Mouse (Mus musculus) stomach, postnatal 0 days (tissue): ENCODE data around the gene Foxn3. TPM values are rescaled to one million over a fixed set of nuclear protein-coding genes. Genes with fewer than 3 reads are reported as not detected.

Experiments used
- ATAC-seq: fragments of 200-750 bp; cut with Nextera tagmentation; 2 replicates; pipeline ENCODE4 v1.8.0; 2017; ENCODE audit not compliant: low FRiP score, low TSS enrichment
- DNase-seq: peaks from one replicate; pipeline ENCODE4 v3.0.0-alpha.2; 2016; ENCODE audit warnings: low spot score
- H3K27ac ChIP-seq: fragments of 300-500 bp; sonication (generic); replicated peaks from 2 replicates; pipeline ENCODE4 v1.5.1; 2014; ENCODE audit warnings: mild to moderate bottlenecking, control low read depth
- H3K27me3 ChIP-seq: fragments of 300-500 bp; sonication (generic); 2 replicates; pipeline ENCODE4 v1.6.1; 2014; ENCODE audit warnings: low read length; ENCODE audit not compliant: control insufficient read depth, insufficient read depth
- H3K36me3 ChIP-seq: fragments of 300-500 bp; sonication (generic); 2 replicates; pipeline ENCODE4 v1.6.1; 2014; ENCODE audit warnings: low read length, mixed read lengths; ENCODE audit not compliant: control insufficient read depth, insufficient read depth
- H3K4me1 ChIP-seq: fragments of 300-500 bp; sonication (generic); replicated peaks from 2 replicates; pipeline ENCODE4 v1.6.1; 2014; ENCODE audit warnings: antibody characterized with exemption; ENCODE audit not compliant: control insufficient read depth, insufficient read depth
- H3K4me2 ChIP-seq: fragments of 300-500 bp; sonication (generic); replicated peaks from 2 replicates; pipeline ENCODE4 v1.6.1; 2014; ENCODE audit warnings: low read depth, mild to moderate bottlenecking, control low read depth, moderate library complexity
- H3K4me3 ChIP-seq: fragments of 300-500 bp; sonication (generic); 2 replicates; pipeline ENCODE4 v1.5.1; 2014; ENCODE audit warnings: low read depth, low read length, control low read depth
- H3K9ac ChIP-seq: fragments of 300-500 bp; sonication (generic); 2 replicates; pipeline ENCODE4 v1.6.1; 2014; ENCODE audit warnings: mild to moderate bottlenecking, low read length, control low read depth, mixed read lengths
- H3K9me3 ChIP-seq: fragments of 300-500 bp; sonication (generic); 2 replicates; pipeline ENCODE4 v1.6.1; 2016; ENCODE audit warnings: low read length; ENCODE audit not compliant: control insufficient read depth
- CTCF ChIP-seq: IDR thresholded peaks from 2 replicates; pipeline ENCODE4 v1.5.1; 2016; ENCODE audit warnings: antibody characterized with exemption, low read depth, mild to moderate bottlenecking, moderate library complexity
- EP300 ChIP-seq: optimal IDR thresholded peaks from 2 replicates; pipeline ENCODE3; 2016; ENCODE audit warnings: antibody characterized with exemption
- WGBS: fragments of 180-500 bp; shearing (Covaris S2); extraction: QIAGEN DNeasy Blood & Tissue Kit; methylation state at CpG from one replicate; pipeline ENCODE4 v1.1.7; 2014; 5-methylcytosine and 5-hydroxymethylcytosine counted together
- polyA plus RNA-seq: library from polyadenylated mRNA; unstranded; fragments of >200 nt; fragmentation: Nextera tagmentation; extraction: Ambion mirVana; gene quantifications from 2 replicates; pipeline ENCODE4 v1.2.1, GENCODE M21; 2015

Foxn3 gene
- polyA plus RNA-seq, 1 experiment from 2014 or later = 40.1 TPM

DNA sequence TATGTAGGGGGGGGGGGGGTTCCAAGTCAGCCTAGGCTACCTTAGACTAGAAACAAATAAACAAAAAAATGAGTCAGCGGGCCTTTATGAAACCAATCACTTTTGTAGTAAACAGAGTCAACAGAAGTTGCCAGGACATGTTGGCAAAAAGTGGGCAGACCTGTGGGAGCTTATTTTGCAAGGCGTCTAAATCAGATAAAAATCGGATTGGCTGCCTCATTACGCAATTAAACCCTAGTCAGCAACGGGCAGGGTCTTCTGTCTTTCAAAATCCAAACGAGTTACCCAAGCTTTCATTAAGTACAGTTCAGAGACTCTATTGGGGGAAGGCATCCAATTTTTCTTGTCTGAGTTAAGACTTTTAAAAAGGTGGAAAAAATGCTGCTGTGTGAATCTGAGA is 329.0 kb downstream of the Foxn3 start:
- Histone ChIP-seq H3K9ac (no peak overlapping the region), H3K4me1 (peaks cover 10% of the 10 kb centered on the region; the same call in 1 of the 2 replicates), H3K4me3 (no peak overlapping the region), H3K36me3 (no peaks in the 10 kb centered on the region), H3K9me3 (no peaks in the 10 kb centered on the region), H3K27ac (peak overlapping the region; percentile 53; the same call in 1 of the 2 replicates), H3K4me2 (no peak overlapping the region), H3K27me3 (no peaks in the 10 kb centered on the region)
- ATAC-seq = no peak
- 41% methylated on average over 6 of the region's 6 CpGs for WGBS
- no peak for TF ChIP-seq CTCF
- TF ChIP-seq EP300 = no peak
- no peak for DNase-seq

DNA sequence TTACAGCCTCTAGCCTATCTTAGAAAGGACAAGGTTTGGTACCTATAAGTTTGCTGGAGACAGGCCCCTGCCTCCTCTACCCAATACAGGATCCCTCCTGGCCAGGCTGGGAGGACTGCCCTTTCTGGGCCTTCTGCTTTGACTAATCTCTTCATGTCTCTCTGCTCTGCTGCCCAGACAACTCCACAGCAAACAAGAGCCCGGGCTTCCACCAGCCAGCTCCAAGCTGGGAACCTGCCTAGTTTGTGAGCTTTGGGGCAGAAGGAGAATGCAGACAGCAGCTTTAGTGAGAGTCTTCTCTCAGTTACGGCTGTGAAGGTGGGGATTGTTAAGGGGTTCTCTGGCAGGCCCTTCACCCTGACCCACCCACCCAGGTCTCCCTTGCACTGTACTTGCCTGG is 330.0 kb downstream of the Foxn3 start:
- TF ChIP-seq EP300 (no peak), CTCF (no peak)
- H3K4me1 ChIP-seq = peaks cover 10% of the 10 kb centered on the region; the same call in 1 of the 2 replicates
- H3K27me3 ChIP-seq = no peaks in the 10 kb centered on the region
- ATAC-seq (no peak), DNase-seq (no peak)
- H3K27ac ChIP-seq = peak overlapping the region; percentile 35; the same call in 1 of the 2 replicates
- H3K4me2 ChIP-seq = no peak overlapping the region
- 51% methylated on average over 2 of the region's 2 CpGs for WGBS
- H3K9ac ChIP-seq = no peak overlapping the region
- no peaks in the 10 kb centered on the region for H3K36me3 ChIP-seq
- H3K9me3 ChIP-seq = no peaks in the 10 kb centered on the region
- H3K4me3 ChIP-seq = no peak overlapping the region

DNA sequence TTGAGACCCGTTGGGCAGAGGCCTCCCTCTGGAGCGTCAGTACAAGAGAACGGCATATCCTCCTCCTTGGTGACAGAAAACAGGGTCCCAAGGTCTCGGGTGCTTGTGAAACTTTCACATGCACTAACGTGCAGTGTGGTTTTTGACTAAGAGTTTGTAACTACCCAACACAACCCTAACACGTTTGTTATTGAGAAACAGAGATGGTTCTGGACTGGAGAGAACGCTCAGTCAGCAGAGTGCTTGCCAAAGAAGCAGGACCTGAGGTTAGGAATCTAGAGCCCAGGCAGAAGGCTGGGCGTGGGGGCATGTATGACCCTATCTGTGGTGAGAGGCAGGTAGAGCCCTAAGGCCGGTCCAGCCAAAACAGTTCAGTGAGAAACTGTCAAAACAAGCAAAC is 330.9 kb downstream of the Foxn3 start:
- no peak for ATAC-seq
- no peak overlapping the region for H3K4me2 ChIP-seq
- no peak for DNase-seq
- no peaks in the 10 kb centered on the region for H3K27me3 ChIP-seq
- peaks cover 10% of the 10 kb centered on the region; the same call in 1 of the 2 replicates for H3K4me1 ChIP-seq
- no peak overlapping the region for H3K27ac ChIP-seq
- H3K9me3 ChIP-seq = no peaks in the 10 kb centered on the region
- H3K36me3 ChIP-seq = no peaks in the 10 kb centered on the region
- TF ChIP-seq CTCF = no peak
- TF ChIP-seq EP300 = no peak
- no peak overlapping the region for H3K4me3 ChIP-seq
- H3K9ac ChIP-seq = no peak overlapping the region
- 82% methylated on average over 9 of the region's 9 CpGs for WGBS

DNA sequence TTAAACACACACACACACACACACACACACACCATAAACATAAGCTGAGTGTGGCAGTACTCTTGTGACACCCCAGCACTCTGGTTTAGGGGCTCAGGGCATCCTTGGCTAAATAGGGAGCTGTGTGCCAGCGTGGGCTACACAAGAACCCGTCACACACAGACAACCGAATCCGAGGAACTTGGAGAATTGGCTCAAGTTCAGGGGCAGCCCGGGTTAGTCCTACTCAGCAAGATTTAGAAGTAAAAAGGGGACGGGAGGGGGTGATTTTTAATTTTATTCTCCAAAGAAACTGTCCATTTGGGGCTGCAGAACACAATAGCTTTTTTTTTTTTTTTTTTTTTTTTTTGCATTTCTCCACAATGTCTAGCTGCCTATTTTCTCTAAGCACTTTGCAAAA is 332.1 kb downstream of the Foxn3 start:
- no peaks in the 10 kb centered on the region for H3K27me3 ChIP-seq
- H3K9me3 ChIP-seq = no peaks in the 10 kb centered on the region
- DNase-seq = no peak
- H3K4me1 ChIP-seq = peaks cover 10% of the 10 kb centered on the region; the same call in 1 of the 2 replicates
- 59% methylated on average over 6 of the region's 6 CpGs for WGBS
- H3K4me2 ChIP-seq = no peak overlapping the region
- ATAC-seq = no peak
- no peak for TF ChIP-seq CTCF
- no peak for TF ChIP-seq EP300
- H3K4me3 ChIP-seq = no peak overlapping the region
- H3K27ac ChIP-seq = no peak overlapping the region
- no peaks in the 10 kb centered on the region for H3K36me3 ChIP-seq
- H3K9ac ChIP-seq = no peak overlapping the region

DNA sequence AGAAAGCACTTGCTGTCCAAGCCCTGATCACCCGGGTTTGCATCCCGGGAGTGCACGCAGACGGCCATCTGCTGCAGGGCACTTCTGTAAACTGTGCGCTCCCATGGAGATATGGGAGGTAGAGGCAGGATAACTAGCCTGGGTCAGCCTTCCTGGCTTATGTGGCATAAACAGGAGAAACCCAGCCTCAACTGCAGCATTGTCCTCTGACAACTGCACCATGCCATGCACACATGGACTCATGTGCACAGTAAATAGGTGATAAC is 332.7 kb downstream of the Foxn3 start:
- Histone ChIP-seq H3K4me1 (peaks cover 10% of the 10 kb centered on the region; the same call in 1 of the 2 replicates), H3K9ac (no peak overlapping the region), H3K36me3 (no peaks in the 10 kb centered on the region), H3K27me3 (no peaks in the 10 kb centered on the region), H3K9me3 (no peaks in the 10 kb centered on the region), H3K4me2 (no peak overlapping the region), H3K27ac (no peak overlapping the region), H3K4me3 (no peak overlapping the region)
- no peak for DNase-seq
- 79% methylated on average over 5 of the region's 5 CpGs for WGBS
- TF ChIP-seq CTCF (no peak), EP300 (no peak)
- no peak for ATAC-seq

DNA sequence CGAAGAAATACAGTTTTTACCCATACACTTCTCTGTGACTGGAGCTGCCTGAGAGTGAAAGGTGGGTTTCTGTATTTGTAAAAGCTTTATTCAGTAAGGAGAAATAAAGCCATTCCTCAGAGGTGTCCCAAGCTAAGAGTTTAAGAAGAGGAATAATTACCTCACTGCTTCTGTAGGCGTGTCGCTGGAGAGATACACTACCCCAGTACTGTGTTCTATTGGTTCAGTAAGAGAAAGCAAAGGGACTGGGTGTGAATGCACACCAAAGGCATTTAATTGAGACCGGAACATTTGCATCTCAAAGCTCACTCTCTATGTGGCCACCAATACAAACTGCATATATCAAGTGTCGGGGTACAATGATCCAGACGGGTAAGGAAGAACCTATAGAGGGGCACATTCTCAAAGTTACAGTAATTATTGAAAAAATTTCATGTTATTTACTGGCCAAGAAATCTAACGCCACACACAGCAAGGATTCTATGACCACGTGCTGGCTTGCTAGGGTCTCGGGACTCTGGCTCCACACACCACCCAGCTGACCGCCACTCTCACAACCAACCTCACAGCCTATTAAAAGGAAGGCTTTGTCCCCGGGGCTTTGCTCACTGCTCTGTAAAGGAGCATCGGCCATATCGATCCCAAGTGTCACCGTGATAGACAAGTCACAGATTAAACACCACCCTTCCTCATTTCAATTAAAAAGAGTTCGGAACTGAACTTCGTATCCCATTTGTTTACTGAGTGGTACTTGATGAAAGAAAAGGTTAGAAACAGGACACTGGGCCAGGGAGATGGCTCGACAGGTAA is 333.2 kb downstream of the Foxn3 start:
- H3K36me3 ChIP-seq = no peaks in the 10 kb centered on the region
- no peaks in the 10 kb centered on the region for H3K9me3 ChIP-seq
- WGBS = 77% methylated on average over 17 of the region's 17 CpGs
- H3K9ac ChIP-seq = no peak overlapping the region
- H3K4me2 ChIP-seq = no peak overlapping the region
- TF ChIP-seq EP300 (no peak), CTCF (no peak)
- no peak overlapping the region for H3K4me3 ChIP-seq
- H3K4me1 ChIP-seq = peaks cover 10% of the 10 kb centered on the region; the same call in 1 of the 2 replicates
- ATAC-seq = no peak
- H3K27ac ChIP-seq = no peak overlapping the region
- DNase-seq = no peak
- no peaks in the 10 kb centered on the region for H3K27me3 ChIP-seq
